Mouse (Mus musculus) kidney, adult 11 months (tissue): Measurements from ENCODE around the gene Hoxa5.

Source experiments
- DNase-seq: peaks from one replicate; pipeline ENCODE4 v3.0.0; 2022

Hoxa5 gene

DNA sequence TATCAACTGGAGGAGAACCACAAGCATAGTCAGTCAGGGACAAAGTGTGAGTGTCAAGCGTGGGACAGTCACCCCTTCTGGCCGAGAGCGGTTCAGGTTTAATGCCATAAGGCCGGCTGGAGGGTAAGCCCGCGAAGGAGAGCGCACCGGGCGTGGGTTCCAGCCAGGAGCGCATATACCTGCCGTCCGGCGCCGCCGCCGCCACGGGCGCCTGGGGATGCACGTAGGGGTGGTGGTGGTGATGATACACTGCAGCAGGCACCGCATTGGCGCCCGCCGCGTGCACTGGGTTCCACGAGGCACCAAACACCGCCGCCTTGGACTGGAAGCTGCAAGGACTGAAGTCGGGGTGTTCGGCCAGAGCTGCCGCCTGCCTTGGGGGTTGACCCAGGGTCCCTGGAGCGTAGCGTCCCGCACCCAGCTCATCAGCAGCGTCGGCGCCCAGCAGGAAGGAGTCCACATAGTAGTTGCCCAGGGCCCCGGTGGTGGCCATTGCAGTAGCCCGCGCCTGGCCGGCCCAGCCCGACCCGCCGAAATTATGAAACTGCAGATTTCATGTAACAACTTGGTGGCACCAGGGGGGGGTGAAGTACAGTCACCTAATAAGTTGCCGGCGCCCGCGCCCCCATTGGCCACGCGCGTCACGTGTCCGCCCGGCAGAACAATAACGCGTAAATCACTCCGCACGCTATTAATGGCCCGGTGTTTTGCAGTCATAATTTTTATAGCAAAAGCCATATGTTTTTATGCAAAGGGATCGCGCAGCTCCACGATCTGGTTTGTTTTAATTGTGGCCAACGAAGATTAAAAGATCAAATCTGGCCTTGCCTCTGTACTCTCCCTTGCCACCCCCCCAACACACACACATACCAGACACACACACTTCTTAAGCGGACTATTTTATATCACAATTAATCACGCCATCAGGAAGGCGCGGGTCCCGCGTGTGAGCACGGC lies 21.5 kb upstream of the Hoxa5 start:
- DNase-seq: peak; percentile 91

GRCm38 (mm10) chr6:52224895-52225611 lies 20.7 kb upstream of the Hoxa5 start:
- DNase-seq: peak; percentile 38

- peak; percentile 33 for DNase-seq
These were observed 19.8 kb upstream of the Hoxa5 start for GRCm38 (mm10) chr6:52223939-52224760.

DNA sequence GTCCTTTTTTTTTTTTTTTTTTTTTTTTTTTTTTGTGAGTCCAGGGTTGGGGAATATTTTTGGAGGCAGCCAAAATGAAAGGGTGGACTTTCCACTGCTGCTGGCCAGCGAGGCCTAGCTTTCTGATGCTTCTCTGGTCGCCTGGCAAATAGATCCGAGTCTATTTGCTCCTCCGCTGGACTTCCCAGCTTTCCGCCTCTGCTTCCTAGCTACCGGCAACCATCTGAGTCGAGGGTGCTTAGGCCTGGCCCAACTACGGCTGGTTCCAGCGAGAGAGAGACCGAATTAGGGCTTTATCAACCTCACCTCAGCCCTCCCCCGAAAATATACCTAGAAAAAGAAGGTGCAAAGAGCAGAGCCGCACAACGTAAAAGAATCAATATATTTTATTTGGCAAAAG lies 18.3 kb upstream of the Hoxa5 start:
- DNase-seq: no peak

- no peak for DNase-seq
These were observed 17.8 kb upstream of the Hoxa5 start for GRCm38 (mm10) chr6:52221993-52222685.

DNA sequence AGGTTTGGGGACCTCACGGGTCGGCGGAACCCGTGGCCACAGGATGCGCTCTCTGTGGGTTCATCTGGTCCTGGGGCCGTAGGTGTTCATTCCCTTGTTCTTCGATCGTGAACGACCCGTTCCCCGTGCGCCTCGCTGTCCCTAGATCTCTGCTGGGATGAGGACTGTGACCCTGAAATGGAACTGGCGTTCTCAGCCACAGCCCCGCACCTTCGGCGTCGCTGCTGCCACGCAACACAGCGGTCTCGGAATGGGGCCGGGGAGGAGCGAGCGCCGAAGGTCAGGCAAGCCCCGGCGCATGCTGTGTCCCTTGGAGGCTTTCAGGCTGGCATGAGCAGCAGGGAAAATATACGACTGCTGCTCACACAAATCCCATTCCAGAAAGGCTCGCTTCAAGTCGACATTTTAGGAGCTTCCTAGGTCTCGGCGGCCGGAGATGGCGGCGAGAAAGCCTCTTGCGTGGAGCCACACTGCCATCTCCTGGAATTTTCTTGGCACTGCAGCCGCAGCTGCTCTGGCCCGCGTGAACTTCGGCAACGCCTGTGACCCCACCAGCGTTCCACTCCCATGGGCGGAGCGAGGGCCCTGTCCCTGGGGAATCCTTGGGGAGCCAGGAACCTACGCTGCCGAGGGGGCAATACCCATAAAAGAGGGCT lies 17.1 kb upstream of the Hoxa5 start, which contains the start of gene Hoxa7:
TSS of gene Hoxa7 (minus strand) at position 518 of the 656 bp plus-strand sequence.
- peak; percentile 94 for DNase-seq

DNA sequence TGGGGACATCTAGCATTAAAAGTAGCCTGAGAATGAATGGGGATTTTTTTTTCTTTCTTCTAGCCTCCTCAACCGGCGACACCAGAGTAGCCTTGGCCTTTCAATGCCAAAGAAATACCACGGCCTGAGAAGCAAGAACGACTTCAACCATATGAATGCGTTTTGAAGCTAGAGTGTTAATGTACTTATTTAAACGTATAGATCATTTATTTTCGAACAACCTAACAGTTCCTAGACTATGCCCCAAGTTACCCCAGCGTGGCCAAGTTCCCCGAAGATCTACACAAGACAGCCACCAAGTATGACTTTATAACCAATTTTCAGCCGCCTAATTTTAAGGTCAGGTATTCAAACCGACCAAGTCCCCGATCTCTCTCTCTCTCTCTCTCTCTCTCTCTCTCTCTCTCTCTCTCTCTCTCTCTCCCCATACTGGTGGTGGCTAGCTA lies 16.5 kb upstream of the Hoxa5 start:
- peak; percentile 20 for DNase-seq

DNA sequence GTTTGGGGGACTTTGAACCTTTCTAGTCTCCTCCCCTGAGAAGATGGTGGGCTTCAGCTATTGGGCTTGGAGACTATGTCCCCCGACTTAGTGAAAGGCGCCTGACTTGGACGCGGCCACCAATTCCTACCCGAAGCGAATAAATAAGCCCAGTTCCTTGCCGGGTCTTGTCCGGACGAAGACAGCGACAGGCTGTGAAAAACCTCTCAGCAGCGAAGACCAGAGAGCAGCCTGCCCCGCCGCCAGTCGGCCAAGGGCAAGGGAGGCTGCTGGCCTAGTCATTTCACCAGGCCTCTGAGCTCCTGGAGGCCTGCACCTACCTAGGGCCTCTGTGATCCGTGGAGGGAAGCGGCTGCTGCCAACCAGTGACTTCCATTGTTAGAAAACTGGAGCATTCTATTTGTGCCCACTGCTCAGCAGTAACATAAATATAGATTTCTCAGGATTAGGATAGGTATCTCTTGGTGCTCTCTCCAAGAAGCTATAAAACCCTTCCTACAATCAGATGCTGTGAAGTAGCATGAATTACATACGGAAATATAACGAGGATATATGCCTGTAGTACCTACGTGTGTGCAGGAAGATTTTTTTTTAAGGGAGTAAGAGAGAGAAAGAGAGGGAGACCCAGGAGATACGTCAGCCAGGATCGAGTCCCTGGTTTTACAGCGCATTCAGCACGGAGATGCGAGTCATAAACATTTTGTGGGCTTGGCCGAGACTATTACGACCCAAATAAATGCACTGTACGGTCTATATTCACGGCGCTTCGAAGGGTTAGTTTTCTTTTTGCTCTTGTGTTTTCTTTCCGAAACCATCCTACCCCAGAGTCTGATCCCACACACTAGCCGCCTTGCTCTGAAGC lies 15.8 kb upstream of the Hoxa5 start:
- peak; percentile 69 for DNase-seq

GRCm38 (mm10) chr6:52219234-52219942 lies 15.0 kb upstream of the Hoxa5 start:
- DNase-seq: peak; percentile 34

GRCm38 (mm10) chr6:52218643-52219215 lies 14.3 kb upstream of the Hoxa5 start:
- peak; percentile 48 for DNase-seq

GRCm38 (mm10) chr6:52217895-52218642 lies 13.7 kb upstream of the Hoxa5 start:
- peak; percentile 35 for DNase-seq

- peak; percentile 93 for DNase-seq
These were observed 13.0 kb upstream of the Hoxa5 start for GRCm38 (mm10) chr6:52217459-52217768.

DNA sequence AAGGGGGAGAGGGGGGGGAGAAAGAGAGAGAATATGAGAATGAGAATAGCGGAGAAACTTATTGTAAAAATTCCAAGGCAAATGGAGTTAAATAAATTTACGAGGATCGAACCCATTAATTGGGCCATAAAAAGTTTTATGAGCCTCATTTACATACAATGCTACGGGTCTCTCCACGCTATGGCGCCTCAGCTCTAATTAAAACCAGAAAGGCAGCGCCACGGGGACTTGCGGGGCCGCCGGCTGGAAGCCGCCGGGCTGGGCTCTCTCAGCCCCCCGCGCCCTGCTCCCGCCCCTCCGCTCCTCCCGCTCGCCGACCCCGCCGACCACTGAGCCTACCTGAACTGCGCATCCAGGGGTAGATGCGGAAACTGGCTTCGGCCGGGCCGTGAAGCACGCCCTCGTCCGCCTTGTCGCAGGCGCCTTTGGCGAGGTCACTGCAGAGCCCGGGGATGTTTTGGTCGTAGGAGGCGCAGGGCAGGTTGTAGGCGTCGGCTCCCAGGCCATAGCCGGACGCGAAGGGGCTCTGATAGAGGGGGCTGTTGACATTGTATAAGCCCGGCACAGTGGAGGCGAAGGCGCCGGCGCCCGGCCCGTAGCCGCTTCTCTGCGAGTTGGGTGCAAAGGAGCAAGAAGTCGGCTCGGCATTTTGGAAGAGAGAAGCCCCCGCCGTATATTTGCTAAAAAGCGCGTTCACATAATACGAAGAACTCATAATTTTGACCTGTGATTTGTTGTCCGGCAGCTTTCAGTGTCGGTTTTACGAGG lies 12.5 kb upstream of the Hoxa5 start:
- no peak for DNase-seq

DNA sequence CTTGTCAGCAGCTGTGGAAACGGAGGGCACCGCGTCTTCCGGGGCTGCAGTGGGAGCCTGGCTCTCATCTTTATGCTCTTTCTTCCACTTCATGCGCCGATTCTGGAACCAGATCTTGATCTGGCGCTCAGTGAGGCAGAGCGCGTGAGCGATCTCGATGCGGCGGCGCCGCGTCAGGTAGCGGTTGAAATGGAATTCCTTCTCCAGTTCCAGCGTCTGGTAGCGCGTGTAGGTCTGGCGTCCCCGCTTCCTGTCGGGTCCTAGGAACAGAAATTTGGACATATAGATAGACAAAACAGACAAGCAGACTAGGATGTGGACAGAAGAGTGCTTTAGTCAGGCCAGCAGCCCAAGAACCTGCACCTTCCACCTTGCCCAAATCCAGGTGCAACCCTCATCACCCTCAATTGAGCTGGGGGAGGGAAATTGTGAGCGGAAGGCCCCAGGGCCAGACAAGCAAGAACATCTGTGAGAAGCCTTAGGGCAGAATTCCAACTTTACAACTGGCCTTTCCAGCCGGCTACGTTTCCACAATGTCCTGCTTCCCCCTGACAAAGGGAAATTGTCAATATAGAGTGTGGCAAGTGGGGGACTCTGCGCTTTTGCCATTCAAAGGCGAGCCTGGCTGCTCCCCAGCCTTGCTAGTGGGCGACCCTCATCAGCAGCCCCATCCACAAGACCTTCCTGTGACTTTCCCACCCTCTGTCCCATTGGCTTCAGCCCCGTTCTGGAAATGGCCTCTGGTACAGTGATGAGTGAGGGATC lies 11.6 kb upstream of the Hoxa5 start:
- peak; percentile 42 for DNase-seq

DNA sequence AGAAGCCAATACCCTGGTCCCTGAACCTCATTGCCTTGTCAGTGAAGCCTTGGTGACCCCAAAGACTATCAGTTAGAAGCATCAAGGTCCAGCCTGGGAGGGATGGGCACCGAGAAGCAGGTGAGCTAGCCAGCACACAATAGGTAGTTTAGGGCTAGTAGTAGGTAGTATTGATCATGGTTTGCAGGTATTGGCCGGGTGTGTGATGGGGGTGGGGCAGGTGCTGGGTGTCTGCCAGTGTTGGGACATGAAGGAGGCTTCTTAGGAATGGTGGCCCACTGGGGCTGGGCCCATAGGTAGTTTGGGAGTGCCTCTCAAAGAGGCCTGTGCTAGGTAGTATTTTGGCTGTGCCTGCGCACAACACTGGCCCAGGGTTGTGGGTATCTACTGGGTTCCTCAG lies 10.7 kb upstream of the Hoxa5 start:
- peak; percentile 28 for DNase-seq

DNA sequence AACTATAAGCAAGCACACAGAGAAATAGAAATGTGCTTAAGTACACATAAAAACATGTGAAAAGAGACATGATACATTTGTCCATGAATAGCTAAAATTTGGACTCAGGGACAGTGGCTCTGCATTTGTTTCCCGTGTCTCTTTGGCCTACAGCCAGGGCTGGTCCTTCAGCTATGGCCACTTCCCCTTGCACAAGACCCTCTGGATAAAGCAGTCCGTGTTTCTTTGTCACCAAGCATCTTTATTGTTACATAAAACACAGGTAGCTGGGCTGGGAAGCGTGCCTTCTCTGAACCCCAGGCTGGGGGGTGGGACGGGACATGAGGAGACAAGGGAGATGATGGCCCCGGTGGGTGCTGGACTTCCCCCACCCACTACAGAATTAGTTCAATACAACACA lies 9.9 kb upstream of the Hoxa5 start:
- peak; percentile 23 for DNase-seq
